ENCODE assay signal across 11 mouse cellular contexts in the genomic region with DNA sequence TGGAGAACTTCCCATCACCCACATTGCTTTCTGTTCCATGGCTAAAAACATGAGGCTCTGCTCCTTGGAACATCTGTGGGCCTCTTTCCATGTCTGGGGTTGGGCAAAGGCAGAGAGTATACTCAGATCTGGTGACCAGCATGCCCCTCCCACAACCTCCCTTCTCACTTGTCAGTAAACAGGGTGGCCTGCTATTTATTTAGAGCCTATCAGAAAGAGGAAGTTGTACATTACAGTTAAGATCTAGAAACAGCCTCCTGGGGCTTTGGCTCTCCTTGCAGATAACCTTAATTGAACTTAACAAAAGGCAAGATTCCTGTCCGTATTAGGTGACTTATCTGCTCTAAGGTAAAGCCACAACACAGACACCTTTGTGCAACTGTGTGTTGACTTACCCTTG. TPM values are rescaled to one million over a fixed set of nuclear protein-coding genes. Genes with fewer than 3 reads are reported as not detected.
DNase-seq lines count a peak whose midpoint lies in the region; TF ChIP-seq lines count a peak whose summit lies in the region.
"Had no signal": no experiment of that assay in that cellular context is flagged by ENCODE, and none has a peak within 500 bp of the region (broad histone marks: within the 10 kb centered on the region; RNA-seq: fewer than 3 reads in every experiment).

No protein-coding gene starts in this region.

- TF ChIP-seq POLR2A in lung, adult 2 months (IDR thresholded peaks at IDR 0.05; ENCODE audit: borderline replicate concordance, extremely low read depth, low read depth, low read length), result no peak

- no peak overlapping the region for H3K27ac ChIP-seq in limb, embryonic 10.5 days
- H3K27ac ChIP-seq: liver, embryonic 13.5 days had no signal

- no peak overlapping the region for H3K4me3 ChIP-seq in lung, adult 2 months (replicated peaks; ENCODE audit: extremely low read depth, low read depth, low read length)
- H3K4me3 ChIP-seq in limb, embryonic 10.5 days, result no peak overlapping the region
- H3K4me3 ChIP-seq: erythroblast, embryonic 14.5 days; liver, embryonic 13.5 days had no signal

- DNase-seq in adrenal gland, postnatal 14 days, result peak; percentile 18
- no peak for DNase-seq in adrenal gland, adult 8-10 months
- DNase-seq in lung, adult 18-20 months, result peak; percentile 44 to 58
- DNase-seq in lung, adult 2 months, result no peak
- DNase-seq in lung, postnatal 36 days, result peak; percentile 70
- no peak for DNase-seq in thymus, postnatal 25 days
- DNase-seq in ovary, postnatal 36 days (ENCODE audit: low spot score), result no peak
- no peak for DNase-seq in limb, embryonic 10.5 days (ENCODE audit: low spot score)
- DNase-seq: cerebellum, postnatal 14 days; liver, embryonic 13.5 days had no signal

- H3K4me1 ChIP-seq in lung, adult 2 months (ENCODE audit: control insufficient read depth, insufficient read depth, low read length), result peaks cover 9% of the 10 kb centered on the region; the same call in 1 of the 2 replicates
- peaks cover 21% of the 10 kb centered on the region for H3K4me1 ChIP-seq in limb, embryonic 10.5 days

- no peaks in the 10 kb centered on the region for H3K27me3 ChIP-seq in limb, embryonic 10.5 days (ENCODE audit: low read depth, poor library complexity, severe bottlenecking)
- H3K27me3 ChIP-seq: liver, embryonic 13.5 days had no signal

- no peaks in the 10 kb centered on the region for H3K36me3 ChIP-seq in limb, embryonic 10.5 days
- H3K36me3 ChIP-seq: liver, embryonic 13.5 days had no signal

- no peak for TF ChIP-seq CTCF in lung, adult 2 months (IDR thresholded peaks at IDR 0.05; ENCODE audit: insufficient read depth, low read length)

- no peaks in the 10 kb centered on the region for H3K9me3 ChIP-seq in limb, embryonic 10.5 days (replicated peaks)
- H3K9me3 ChIP-seq: liver, embryonic 13.5 days had no signal

- WGBS in lung, adult 2 months, result 20% methylated on average over 1 of the region's 1 CpGs
- 51% methylated on average over 1 of the region's 1 CpGs for WGBS in limb, embryonic 10.5 days

RNA-seq across cellular contexts. Expression of gene Nod2, which starts 19.3 kb away (rescaled TPM):
- 0.64 and 0.78 TPM in 2 replicates for total RNA-seq in adrenal gland, postnatal 14 days (2021)
- total RNA-seq in adrenal gland, adult 8-10 months (2022), result 1 to 10 TPM; 1.0 to 2.1 (median 1.4) TPM
- 4.0 and 5.0 TPM in 2 replicates for polyA plus RNA-seq in lung, adult 2 months (2012; rRNA removed)
- 0.10 and 0.18 TPM in 2 replicates for polyA plus RNA-seq in limb, embryonic 10.5 days (2016; fragmentation: Nextera tagmentation; extraction: Ambion mirVana)
- polyA plus RNA-seq: erythroblast, embryonic 14.5 days had no signal

RNA-seq across cellular contexts. Expression of gene Cyld, which starts 30.4 kb away (rescaled TPM):
- 36.6 and 39.8 TPM in 2 replicates for total RNA-seq in adrenal gland, postnatal 14 days (2021)
- total RNA-seq in adrenal gland, adult 8-10 months (2022), result 10 to 100 TPM; 60.8 to 90.1 (median 80.9) TPM
- 5.2 and 8.7 TPM in 2 replicates for polyA plus RNA-seq in lung, adult 2 months (2012; rRNA removed)
- 8.2 and 13.4 TPM in 2 replicates for polyA plus RNA-seq in limb, embryonic 10.5 days (2016; fragmentation: Nextera tagmentation; extraction: Ambion mirVana)

RNA-seq across cellular contexts. Expression of gene Snx20, which starts 30.5 kb away (rescaled TPM):
- 1.0 and 5.4 TPM in 2 replicates for total RNA-seq in adrenal gland, postnatal 14 days (2021)
- 1 to 10 TPM; 1.2 to 3.0 (median 2.4) TPM for total RNA-seq in adrenal gland, adult 8-10 months (2022)
- polyA plus RNA-seq in lung, adult 2 months (2012; rRNA removed), result 11.5 and 16.8 TPM in 2 replicates
- polyA plus RNA-seq in limb, embryonic 10.5 days (2016; fragmentation: Nextera tagmentation; extraction: Ambion mirVana), result 0.31 and 0.63 TPM in 2 replicates

Comparison
In these comparisons a context has a peak if more than half of its experiments do, and no peak if none do; other contexts are left out.
1. DNase-seq: peak in adrenal gland, postnatal 14 days (single experiment), lung, adult 18-20 months (2 of 2) and lung, postnatal 36 days (single experiment); none in adrenal gland, adult 8-10 months (single experiment), lung, adult 2 months (single experiment), thymus, postnatal 25 days (single experiment), ovary, postnatal 36 days (single experiment) and limb, embryonic 10.5 days (single experiment).